Mouse (Mus musculus) right cerebral cortex, postnatal 25 days (tissue): ENCODE measurements around the gene Tmem191c.

ENCODE experiments used
- DNase-seq: peaks from one replicate; pipeline ENCODE4 v3.0.0; 2022

Gene Tmem191c

DNA sequence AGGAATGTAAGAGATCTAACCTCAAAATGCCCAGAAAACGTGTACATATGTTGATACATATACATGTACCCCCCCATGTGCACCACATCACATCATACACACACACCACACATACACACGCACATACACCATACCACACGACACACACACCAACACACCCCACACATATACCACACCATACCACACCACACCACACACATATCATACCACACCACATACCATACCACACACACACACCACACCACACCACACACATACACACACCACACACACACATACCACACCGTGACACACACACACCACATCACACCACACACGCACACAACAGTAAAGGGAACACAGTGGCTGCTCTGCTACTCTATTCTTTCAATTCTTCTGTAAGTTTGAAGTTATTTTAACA lies 56.0 kb downstream of the Tmem191c start:
- no peak for DNase-seq
